Mouse (Mus musculus): ENCODE results near the gene Irf2bpl. TPM values are rescaled to one million over a fixed set of nuclear protein-coding genes. Genes with fewer than 3 reads are reported as not detected.
A peak's percentile ranks its signal among the peaks of the same experiment; 100 is the strongest.

Gene Irf2bpl
- polyA plus RNA-seq, 1 experiment from 2014 or later, result 55.7 TPM

- WGBS, result 87% methylated on average over 3 of the region's 3 CpGs
- Histone ChIP-seq H3K4me3 (replicated peaks) (no peak overlapping the region), H3K9ac (replicated peaks) (no peak overlapping the region), H3K27me3 (no peaks in the 10 kb centered on the region), H3K9me3 (no peaks in the 10 kb centered on the region), H3K4me1 (replicated peaks) (peaks cover 51% of the 10 kb centered on the region), H3K27ac (no peak overlapping the region), H3K4me2 (no peak overlapping the region), H3K36me3 (no peaks in the 10 kb centered on the region)
- ATAC-seq (ENCODE audit: insufficient number of reproducible peaks, insufficient read depth, low FRiP score, low TSS enrichment, low read depth), result no peak
Observed at GRCm38 (mm10) chr12:86834416-86834772, 50.2 kb downstream of the Irf2bpl start.

DNA sequence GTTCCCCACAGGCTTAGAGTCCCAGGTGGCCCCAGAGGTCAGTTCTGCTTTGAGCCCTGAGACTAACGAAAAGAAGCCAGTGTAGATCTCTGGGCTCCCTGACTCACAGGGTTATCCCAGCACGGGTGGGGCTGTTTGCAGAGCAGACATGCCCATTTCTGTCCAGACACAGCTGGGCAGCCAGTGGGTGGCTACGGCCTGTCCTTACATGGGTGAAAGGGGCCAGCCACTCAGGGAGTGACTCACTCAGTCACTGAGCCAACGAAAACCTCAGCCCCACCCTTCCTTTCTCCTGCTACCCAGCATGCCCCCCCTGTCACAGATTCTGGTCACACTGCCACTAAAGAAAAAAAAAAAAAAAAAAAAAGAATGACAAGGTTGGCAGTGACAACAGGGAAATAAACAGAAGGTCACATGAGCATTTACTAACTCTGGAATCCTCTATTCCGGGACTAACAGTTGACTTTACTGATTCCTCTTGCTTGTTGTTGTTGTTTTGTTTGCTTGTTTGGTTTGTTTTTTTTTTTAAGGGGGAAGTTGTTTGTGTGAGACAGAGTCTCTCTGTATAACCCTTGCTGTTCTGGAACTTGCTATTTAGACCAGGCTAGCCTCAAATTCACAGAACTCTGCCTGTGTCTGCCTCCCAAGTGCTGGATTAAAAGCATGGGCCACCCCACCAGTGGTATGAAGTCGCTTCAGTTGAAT, 50.7 kb downstream of the Irf2bpl start:
- WGBS, result 70% methylated on average over 6 of the region's 6 CpGs
- Histone ChIP-seq H3K36me3 (no peaks in the 10 kb centered on the region), H3K27ac (peak overlapping the region; percentile 59; the same call in 1 of the 2 replicates), H3K4me2 (no peak overlapping the region), H3K4me3 (replicated peaks) (no peak overlapping the region), H3K4me1 (replicated peaks) (peaks cover 51% of the 10 kb centered on the region), H3K27me3 (no peaks in the 10 kb centered on the region), H3K9me3 (no peaks in the 10 kb centered on the region), H3K9ac (replicated peaks) (0 out of 2 replicates have a peak overlapping the region, but pooled peaks have one; percentile 23)
- peak; percentile 18; the same call in 1 of the 2 replicates for ATAC-seq (ENCODE audit: insufficient number of reproducible peaks, insufficient read depth, low FRiP score, low TSS enrichment, low read depth)

- H3K27ac ChIP-seq, result peak overlapping the region; percentile 59
- H3K4me3 ChIP-seq (replicated peaks), result no peak overlapping the region
- peaks cover 40% of the 10 kb centered on the region for H3K4me1 ChIP-seq (replicated peaks)
- H3K27me3 ChIP-seq, result no peaks in the 10 kb centered on the region
- no peaks in the 10 kb centered on the region for H3K9me3 ChIP-seq
- 60% methylated on average over 11 of the region's 11 CpGs for WGBS
- peak overlapping the region; percentile 48; the same call in 1 of the 2 replicates for H3K4me2 ChIP-seq
- H3K9ac ChIP-seq (replicated peaks), result no peak overlapping the region
- ATAC-seq (ENCODE audit: insufficient number of reproducible peaks, insufficient read depth, low FRiP score, low TSS enrichment, low read depth), result no peak
- H3K36me3 ChIP-seq, result no peaks in the 10 kb centered on the region
Observed at GRCm38 (mm10) chr12:86832551-86833182, 51.9 kb downstream of the Irf2bpl start.

GRCm38 (mm10) chr12:86831591-86832550, 52.7 kb downstream of the Irf2bpl start:
- Histone ChIP-seq H3K4me2 (peak overlapping the region; percentile 48), H3K9ac (replicated peaks) (peak overlapping the region; percentile 52), H3K27ac (peak overlapping the region; percentile 50; the same call in 1 of the 2 replicates), H3K27me3 (no peaks in the 10 kb centered on the region), H3K4me3 (replicated peaks) (no peak overlapping the region), H3K36me3 (no peaks in the 10 kb centered on the region), H3K4me1 (replicated peaks) (peaks cover 40% of the 10 kb centered on the region), H3K9me3 (no peaks in the 10 kb centered on the region)
- ATAC-seq (ENCODE audit: insufficient number of reproducible peaks, insufficient read depth, low FRiP score, low TSS enrichment, low read depth), result peak; percentile 19; the same call in 1 of the 2 replicates
- 26% methylated on average over 32 of the region's 32 CpGs for WGBS

Other genes with a start within 250 kb of the Irf2bpl start
- gene Vash1, start 206.1 kb downstream of the Irf2bpl start, polyA plus RNA-seq (2016; fragmentation: Nextera tagmentation; extraction: Ambion mirVana), result 12.8 and 13.7 TPM in 2 replicates
- gene Angel1, start 158.3 kb downstream of the Irf2bpl start, polyA plus RNA-seq (2016; fragmentation: Nextera tagmentation; extraction: Ambion mirVana), result 15.1 and 15.8 TPM in 2 replicates
- not detected in 2 replicates for gene Lrrc74a, start 150.4 kb downstream of the Irf2bpl start, polyA plus RNA-seq (2016; fragmentation: Nextera tagmentation; extraction: Ambion mirVana)
- 30.8 and 33.1 TPM in 2 replicates for gene Cipc, start 62.2 kb upstream of the Irf2bpl start, polyA plus RNA-seq (2016; fragmentation: Nextera tagmentation; extraction: Ambion mirVana)
- gene Zdhhc22, start 105.6 kb upstream of the Irf2bpl start, polyA plus RNA-seq (2016; fragmentation: Nextera tagmentation; extraction: Ambion mirVana), result 0.20 TPM in 1 of 2 replicates, not detected in the other
- 0.18 TPM in 1 of 2 replicates, not detected in the other for gene Tmem63c, start 136.5 kb upstream of the Irf2bpl start, polyA plus RNA-seq (2016; fragmentation: Nextera tagmentation; extraction: Ambion mirVana)
- gene Ngb, start 217.7 kb upstream of the Irf2bpl start, polyA plus RNA-seq (2016; fragmentation: Nextera tagmentation; extraction: Ambion mirVana), result 0.26 and 0.41 TPM in 2 replicates